Mouse (Mus musculus) spleen, adult 2 months (tissue): ENCODE measurements around the gene Usp45. TPM values are rescaled to one million over a fixed set of nuclear protein-coding genes. Genes with fewer than 3 reads are reported as not detected.

Source experiments
- DNase-seq, 2 experiments: peaks; one replicate each; pipeline versions ENCODE4 v3.0.0 to v3.0.0-alpha.2; 2012 to 2021; ENCODE audit warnings: low spot score in 2 of 2, low read depth in 1 of 2
- H3K27ac ChIP-seq: fragments of 200-500 bp; 2 replicates; pipeline ENCODE4 v1.5.1; 2012; ENCODE audit warnings: low read length, inconsistent platforms; ENCODE audit not compliant: insufficient read depth
- H3K27me3 ChIP-seq: fragments of 200-500 bp; 2 replicates; pipeline ENCODE4 v1.6.1; 2012; ENCODE audit warnings: mild to moderate bottlenecking, moderate library complexity, low read length, inconsistent platforms; ENCODE audit not compliant: control insufficient read depth, insufficient read depth
- H3K36me3 ChIP-seq: fragments of 200-500 bp; 2 replicates; pipeline ENCODE4 v1.6.1; 2012; ENCODE audit warnings: mild to moderate bottlenecking, low read length, inconsistent platforms; ENCODE audit not compliant: control insufficient read depth, insufficient read depth
- H3K4me1 ChIP-seq: fragments of 200-500 bp; 2 replicates; pipeline ENCODE4 v1.6.1; 2011; ENCODE audit warnings: inconsistent platforms; ENCODE audit not compliant: control insufficient read depth, insufficient read depth, insufficient read length
- H3K4me3 ChIP-seq: fragments of 200-500 bp; 2 replicates; pipeline ENCODE4 v1.5.1; 2011; ENCODE audit warnings: mild to moderate bottlenecking, inconsistent platforms; ENCODE audit not compliant: insufficient read depth, insufficient read length; ENCODE audit errors: extremely low read depth
- CTCF ChIP-seq: fragments of 200-500 bp; IDR thresholded peaks from 2 replicates; pipeline ENCODE4 v1.5.1; 2011; ENCODE audit warnings: mild to moderate bottlenecking, inconsistent platforms; ENCODE audit not compliant: insufficient read depth, insufficient read length, insufficient replicate concordance; ENCODE audit errors: extremely low read depth
- POLR2A ChIP-seq: fragments of 200-500 bp; IDR thresholded peaks from 2 replicates; pipeline ENCODE4 v1.6.1; 2011; ENCODE audit warnings: low read depth, low read length, inconsistent platforms
- WGBS: fragments of 180-500 bp; shearing (Covaris S2); methylation state at CpG from one replicate; pipeline ENCODE4 v1.1.7; 2018; 5-methylcytosine and 5-hydroxymethylcytosine counted together
- polyA plus RNA-seq: library from polyadenylated mRNA; depleted of rRNA; stranded (reverse); fragments of >200 nt; gene quantifications from 2 replicates; pipeline ENCODE4 v1.2.3, GENCODE M21; 2012

Gene Usp45
- polyA plus RNA-seq, 1 experiment = 2.3 TPM

GRCm38 (mm10) chr4:21789836-21790235 lies 22.9 kb downstream of the Usp45 start:
- no peak for TF ChIP-seq CTCF
- TF ChIP-seq POLR2A = no peak
- H3K36me3 ChIP-seq = peaks cover 12% of the 10 kb centered on the region
- no peaks in the 10 kb centered on the region for H3K27me3 ChIP-seq
- 96% methylated on average over 4 of the region's 4 CpGs for WGBS
- no peak for DNase-seq
- no peak overlapping the region for H3K4me3 ChIP-seq
- no peaks in the 10 kb centered on the region for H3K4me1 ChIP-seq
- H3K27ac ChIP-seq = no peak overlapping the region

GRCm38 (mm10) chr4:21793631-21794030 lies 26.7 kb downstream of the Usp45 start:
- Histone ChIP-seq H3K4me1 (no peaks in the 10 kb centered on the region), H3K27me3 (no peaks in the 10 kb centered on the region), H3K4me3 (no peak overlapping the region), H3K27ac (no peak overlapping the region), H3K36me3 (peaks cover 4% of the 10 kb centered on the region)
- DNase-seq = no peak
- 97% methylated on average over 3 of the region's 3 CpGs for WGBS
- TF ChIP-seq POLR2A = no peak
- no peak for TF ChIP-seq CTCF

GRCm38 (mm10) chr4:21801013-21801412 lies 34.1 kb downstream of the Usp45 start:
- Histone ChIP-seq H3K4me3 (no peak overlapping the region), H3K36me3 (peaks cover 20% of the 10 kb centered on the region), H3K27ac (no peak overlapping the region), H3K27me3 (no peaks in the 10 kb centered on the region), H3K4me1 (no peaks in the 10 kb centered on the region)
- no peak for DNase-seq
- TF ChIP-seq POLR2A (no peak), CTCF (no peak)
- 96% methylated on average over 1 of the region's 1 CpGs for WGBS

- no peak for DNase-seq
- TF ChIP-seq POLR2A (no peak), CTCF (no peak)
- H3K4me3 ChIP-seq = no peak overlapping the region
- no peak overlapping the region for H3K27ac ChIP-seq
- H3K36me3 ChIP-seq = peaks cover 20% of the 10 kb centered on the region
- H3K27me3 ChIP-seq = no peaks in the 10 kb centered on the region
- no peaks in the 10 kb centered on the region for H3K4me1 ChIP-seq
- 91% methylated on average over 2 of the region's 2 CpGs for WGBS
Observed at GRCm38 (mm10) chr4:21801620-21802019, 34.7 kb downstream of the Usp45 start.

- Histone ChIP-seq H3K36me3 (peaks cover 21% of the 10 kb centered on the region), H3K4me3 (no peak overlapping the region), H3K27ac (no peak overlapping the region), H3K4me1 (no peaks in the 10 kb centered on the region), H3K27me3 (no peaks in the 10 kb centered on the region)
- DNase-seq = no peak
- no peak for TF ChIP-seq POLR2A
- TF ChIP-seq CTCF = no peak
- 92% methylated on average over 5 of the region's 5 CpGs for WGBS
Observed at GRCm38 (mm10) chr4:21807204-21807603, 40.2 kb downstream of the Usp45 start.

GRCm38 (mm10) chr4:21810608-21811007 lies 43.7 kb downstream of the Usp45 start:
- Histone ChIP-seq H3K36me3 (peaks cover 16% of the 10 kb centered on the region), H3K27me3 (no peaks in the 10 kb centered on the region), H3K4me3 (no peak overlapping the region), H3K4me1 (no peaks in the 10 kb centered on the region), H3K27ac (no peak overlapping the region)
- TF ChIP-seq POLR2A (no peak), CTCF (no peak)
- WGBS = 94% methylated on average over 3 of the region's 3 CpGs
- no peak for DNase-seq

GRCm38 (mm10) chr4:21812635-21813034 lies 45.7 kb downstream of the Usp45 start:
- H3K4me1 ChIP-seq = no peaks in the 10 kb centered on the region
- no peak overlapping the region for H3K27ac ChIP-seq
- WGBS = 94% methylated on average over 6 of the region's 6 CpGs
- H3K36me3 ChIP-seq = peaks cover 21% of the 10 kb centered on the region
- H3K27me3 ChIP-seq = no peaks in the 10 kb centered on the region
- no peak overlapping the region for H3K4me3 ChIP-seq
- DNase-seq = no peak
- TF ChIP-seq POLR2A (no peak), CTCF (no peak)
